ENCODE assay signal across 15 mouse cellular contexts in genomic region chr14:46604156-46604885, GRCm38 (mm10).
DNase-seq lines count a peak whose midpoint lies in the region; ATAC-seq and TF ChIP-seq lines count a peak whose summit lies in the region.
"Had no signal": no experiment of that assay in that cellular context is flagged by ENCODE, and none has a peak within 500 bp of the region (broad histone marks: within the 10 kb centered on the region; RNA-seq: fewer than 3 reads in every experiment).

No protein-coding gene starts in this region.

- no peaks in the 10 kb centered on the region; the same call in 1 of the 2 replicates for H3K9me3 ChIP-seq in forebrain, embryonic 13.5 days (replicated peaks)
- H3K9me3 ChIP-seq in forebrain, embryonic 16.5 days (ENCODE audit: control insufficient read depth, low read length) = no peaks in the 10 kb centered on the region
- H3K9me3 ChIP-seq in intestine, embryonic 14.5 days (ENCODE audit: control insufficient read depth, low read length) = no peaks in the 10 kb centered on the region
- no peaks in the 10 kb centered on the region for H3K9me3 ChIP-seq in intestine, postnatal 0 days (ENCODE audit: control insufficient read depth)
- H3K9me3 ChIP-seq in embryonic facial prominence, embryonic 12.5 days = no peaks in the 10 kb centered on the region
- no peaks in the 10 kb centered on the region for H3K9me3 ChIP-seq in limb, embryonic 14.5 days (ENCODE audit: control insufficient read depth, low read length)

- H3K4me2 ChIP-seq in forebrain, embryonic 13.5 days = no peak overlapping the region
- H3K4me2 ChIP-seq in forebrain, embryonic 16.5 days (ENCODE audit: low read length) = no peak overlapping the region
- H3K4me2 ChIP-seq in intestine, embryonic 14.5 days (ENCODE audit: low read length) = no peak overlapping the region
- no peak overlapping the region for H3K4me2 ChIP-seq in intestine, postnatal 0 days (replicated peaks; ENCODE audit: low read depth)
- H3K4me2 ChIP-seq in embryonic facial prominence, embryonic 12.5 days (replicated peaks) = peak overlapping the region; percentile 40
- H3K4me2 ChIP-seq in limb, embryonic 14.5 days (replicated peaks; ENCODE audit: low read depth, low read length, severe bottlenecking) = no peak overlapping the region

- peak; percentile 48 for DNase-seq in intestine, embryonic 14.5 days (ENCODE audit: low spot score)
- DNase-seq in limb, embryonic 14.5 days (ENCODE audit: low spot score) = peak; percentile 73
- DNase-seq in urinary bladder, postnatal 10 days (ENCODE audit: low spot score) = no peak
- no peak for DNase-seq in right cerebral cortex, adult 18-20 months
- DNase-seq: gastrocnemius, postnatal 10 days; lung, embryonic 14.5 days; right cerebral cortex, postnatal 14 days; thymus, postnatal 36 days had no signal

- no peak overlapping the region for H3K27ac ChIP-seq in forebrain, embryonic 13.5 days
- no peak overlapping the region for H3K27ac ChIP-seq in forebrain, embryonic 16.5 days (ENCODE audit: low read length)
- no peak overlapping the region for H3K27ac ChIP-seq in intestine, embryonic 14.5 days (ENCODE audit: low read depth)
- no peak overlapping the region for H3K27ac ChIP-seq in intestine, postnatal 0 days (ENCODE audit: low read depth, low read length)
- H3K27ac ChIP-seq in embryonic facial prominence, embryonic 12.5 days = peak overlapping the region; percentile 30; the same call in 1 of the 2 replicates
- H3K27ac ChIP-seq in limb, embryonic 14.5 days (replicated peaks; ENCODE audit: low read depth, low read length) = no peak overlapping the region
- H3K27ac ChIP-seq: left cerebral cortex, adult 2 months; stomach, postnatal 0 days had no signal

- H3K27me3 ChIP-seq in forebrain, embryonic 13.5 days = peaks cover 35% of the 10 kb centered on the region
- H3K27me3 ChIP-seq in forebrain, embryonic 16.5 days (replicated peaks; ENCODE audit: control insufficient read depth, insufficient read depth, low read length) = no peaks in the 10 kb centered on the region
- no peaks in the 10 kb centered on the region for H3K27me3 ChIP-seq in intestine, embryonic 14.5 days (replicated peaks; ENCODE audit: control insufficient read depth, insufficient read depth, low read length)
- H3K27me3 ChIP-seq in intestine, postnatal 0 days (replicated peaks; ENCODE audit: control insufficient read depth, insufficient read depth, low read length) = no peaks in the 10 kb centered on the region
- H3K27me3 ChIP-seq in embryonic facial prominence, embryonic 12.5 days = peaks cover 13% of the 10 kb centered on the region; the same call in 1 of the 2 replicates
- peaks cover 7% of the 10 kb centered on the region for H3K27me3 ChIP-seq in limb, embryonic 14.5 days (ENCODE audit: control insufficient read depth, insufficient read depth, low read length)

- no peaks in the 10 kb centered on the region for H3K36me3 ChIP-seq in forebrain, embryonic 13.5 days (ENCODE audit: poor library complexity, severe bottlenecking)
- H3K36me3 ChIP-seq in forebrain, embryonic 16.5 days (ENCODE audit: control insufficient read depth, insufficient read depth) = no peaks in the 10 kb centered on the region
- H3K36me3 ChIP-seq in intestine, embryonic 14.5 days (ENCODE audit: control insufficient read depth, insufficient read depth, low read length) = no peaks in the 10 kb centered on the region
- no peaks in the 10 kb centered on the region for H3K36me3 ChIP-seq in intestine, postnatal 0 days (ENCODE audit: control insufficient read depth, insufficient read depth)
- H3K36me3 ChIP-seq in embryonic facial prominence, embryonic 12.5 days = no peaks in the 10 kb centered on the region
- H3K36me3 ChIP-seq in limb, embryonic 14.5 days (ENCODE audit: control insufficient read depth, insufficient read depth, low read length) = no peaks in the 10 kb centered on the region

- H3K9ac ChIP-seq in forebrain, embryonic 13.5 days = no peak overlapping the region
- H3K9ac ChIP-seq in forebrain, embryonic 16.5 days (replicated peaks; ENCODE audit: low read depth, low read length) = no peak overlapping the region
- H3K9ac ChIP-seq in intestine, embryonic 14.5 days (ENCODE audit: low read length) = no peak overlapping the region
- H3K9ac ChIP-seq in intestine, postnatal 0 days (ENCODE audit: low read depth, low read length) = no peak overlapping the region
- H3K9ac ChIP-seq in embryonic facial prominence, embryonic 12.5 days = no peak overlapping the region
- no peak overlapping the region for H3K9ac ChIP-seq in limb, embryonic 14.5 days (ENCODE audit: low read depth, low read length, severe bottlenecking)

- 84% methylated on average over 14 of the region's 14 CpGs for WGBS in forebrain, embryonic 13.5 days
- 85% methylated on average over 14 of the region's 14 CpGs for WGBS in forebrain, embryonic 16.5 days
- WGBS in intestine, embryonic 14.5 days = 82% methylated on average over 14 of the region's 14 CpGs
- WGBS in intestine, postnatal 0 days = 90% methylated on average over 14 of the region's 14 CpGs
- 32% methylated on average over 14 of the region's 14 CpGs for WGBS in embryonic facial prominence, embryonic 12.5 days
- 28% methylated on average over 14 of the region's 14 CpGs for WGBS in limb, embryonic 14.5 days

- no peak for TF ChIP-seq CTCF in intestine, postnatal 0 days (IDR thresholded peaks at IDR 0.05; ENCODE audit: low read depth)

- no peak for TF ChIP-seq POLR2A in limb, embryonic 14.5 days (IDR thresholded peaks at IDR 0.05; ENCODE audit: borderline replicate concordance, extremely low read depth, insufficient read depth, insufficient read length)

- peaks cover 14% of the 10 kb centered on the region for H3K4me1 ChIP-seq in forebrain, embryonic 13.5 days
- peaks cover 8% of the 10 kb centered on the region for H3K4me1 ChIP-seq in forebrain, embryonic 16.5 days (replicated peaks; ENCODE audit: control insufficient read depth, insufficient read depth, low read length)
- H3K4me1 ChIP-seq in intestine, embryonic 14.5 days (replicated peaks; ENCODE audit: control insufficient read depth, insufficient read depth, low read length) = peaks cover 19% of the 10 kb centered on the region
- no peaks in the 10 kb centered on the region for H3K4me1 ChIP-seq in intestine, postnatal 0 days (replicated peaks; ENCODE audit: control insufficient read depth, insufficient read depth, low read length)
- H3K4me1 ChIP-seq in embryonic facial prominence, embryonic 12.5 days = peaks cover 26% of the 10 kb centered on the region
- H3K4me1 ChIP-seq in limb, embryonic 14.5 days (ENCODE audit: control insufficient read depth, insufficient read depth, low read length) = peaks cover 23% of the 10 kb centered on the region

- ATAC-seq in forebrain, embryonic 13.5 days = peak; percentile 16; the same call in 1 of the 2 replicates
- no peak for ATAC-seq in forebrain, embryonic 16.5 days
- no peak for ATAC-seq in intestine, embryonic 14.5 days (replicated peaks; ENCODE audit: low FRiP score, low TSS enrichment, low read depth)
- ATAC-seq in intestine, postnatal 0 days = no peak
- no peak for ATAC-seq in embryonic facial prominence, embryonic 12.5 days (ENCODE audit: insufficient number of reproducible peaks, insufficient read depth, low FRiP score, low TSS enrichment)
- ATAC-seq in limb, embryonic 14.5 days (ENCODE audit: low FRiP score, low read depth) = no peak
- ATAC-seq: activated CD4-positive, CD25-positive, alpha-beta regulatory T cell, adult 4 months had no signal

- H3K4me3 ChIP-seq in forebrain, embryonic 13.5 days = no peak overlapping the region
- H3K4me3 ChIP-seq in forebrain, embryonic 16.5 days (replicated peaks; ENCODE audit: low read length) = no peak overlapping the region
- no peak overlapping the region for H3K4me3 ChIP-seq in intestine, embryonic 14.5 days (ENCODE audit: low read depth, low read length)
- no peak overlapping the region for H3K4me3 ChIP-seq in intestine, postnatal 0 days (ENCODE audit: low read depth, low read length)
- no peak overlapping the region for H3K4me3 ChIP-seq in embryonic facial prominence, embryonic 12.5 days
- no peak overlapping the region for H3K4me3 ChIP-seq in limb, embryonic 14.5 days (replicated peaks; ENCODE audit: low read length)
- H3K4me3 ChIP-seq: left cerebral cortex, adult 2 months had no signal

Comparison
In these comparisons a context has a peak if more than half of its experiments do, and no peak if none do; other contexts are left out.
1. DNase-seq: peak in intestine, embryonic 14.5 days (single experiment) and limb, embryonic 14.5 days (single experiment); none in urinary bladder, postnatal 10 days (single experiment) and right cerebral cortex, adult 18-20 months (single experiment).